Mouse (Mus musculus) olfactory bulb, adult 2 months (tissue): Measurements from ENCODE around the gene Cdc34b.

ENCODE experiments used
- CTCF ChIP-seq: fragments of 200-500 bp; IDR thresholded peaks from 2 replicates; pipeline ENCODE4 v1.5.1; 2012; ENCODE audit warnings: low read depth, mild to moderate bottlenecking, low read length, moderate library complexity; ENCODE audit not compliant: insufficient read depth
- POLR2A ChIP-seq: fragments of 200-500 bp; IDR thresholded peaks from 2 replicates; pipeline ENCODE4 v1.6.1; 2012; ENCODE audit warnings: mild to moderate bottlenecking, low read depth, low read length, moderate library complexity; ENCODE audit not compliant: insufficient read depth

DNA sequence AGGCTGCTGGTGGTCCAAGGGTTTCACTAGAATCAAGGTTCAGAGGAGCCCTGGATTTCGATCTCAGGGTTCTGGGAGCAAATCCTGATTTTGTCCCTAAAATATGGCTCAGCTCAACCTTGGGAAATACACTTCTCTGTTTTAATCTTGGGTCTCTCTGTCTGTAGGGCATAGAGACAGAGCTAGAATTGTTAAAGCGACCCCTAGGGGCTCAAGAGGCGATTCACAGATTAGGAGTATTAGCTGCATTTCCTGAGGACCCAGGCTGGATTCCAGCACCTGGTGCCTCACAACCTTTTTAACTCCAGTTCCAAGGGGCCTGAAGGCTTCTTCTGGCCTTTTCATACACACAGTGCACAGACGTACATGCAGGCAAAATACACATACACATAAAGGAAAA lies 12.0 kb upstream of the Cdc34b start:
- TF ChIP-seq POLR2A (no peak), CTCF (no peak)
